Mouse (Mus musculus) c-Kit-positive CD71-positive TER-119-negative erythroid progenitor cells, embryonic 14.5 days (primary cell): ENCODE results near the gene Foxo6.

Source experiments
- DNase-seq: peaks from one replicate; pipeline ENCODE4 v3.0.0-alpha.2; 2013; ENCODE audit warnings: low read depth

Gene Foxo6

GRCm38 (mm10) chr4:120284187-120284586 is 3.0 kb downstream of the Foxo6 start:
- no peak for DNase-seq

GRCm38 (mm10) chr4:120283141-120283540 is 4.0 kb downstream of the Foxo6 start:
- no peak for DNase-seq

- no peak for DNase-seq
Measured at GRCm38 (mm10) chr4:120282568-120283091, 4.5 kb downstream of the Foxo6 start.

GRCm38 (mm10) chr4:120281011-120281410 is 6.1 kb downstream of the Foxo6 start:
- no peak for DNase-seq

GRCm38 (mm10) chr4:120280432-120280831 is 6.7 kb downstream of the Foxo6 start:
- no peak for DNase-seq

GRCm38 (mm10) chr4:120277255-120277928 is 9.8 kb downstream of the Foxo6 start:
- DNase-seq: no peak

- no peak for DNase-seq
Measured at GRCm38 (mm10) chr4:120275487-120275886, 11.7 kb downstream of the Foxo6 start.

GRCm38 (mm10) chr4:120273594-120273993 is 13.6 kb downstream of the Foxo6 start:
- DNase-seq: no peak

GRCm38 (mm10) chr4:120271886-120272580 is 15.1 kb downstream of the Foxo6 start:
- no peak for DNase-seq

GRCm38 (mm10) chr4:120271208-120271607 is 15.9 kb downstream of the Foxo6 start:
- no peak for DNase-seq

GRCm38 (mm10) chr4:120270937-120271199 is 16.3 kb downstream of the Foxo6 start:
- DNase-seq: no peak

- DNase-seq: no peak
Measured at GRCm38 (mm10) chr4:120270148-120270936, 16.8 kb downstream of the Foxo6 start.

- no peak for DNase-seq
Measured at GRCm38 (mm10) chr4:120269426-120269825, 17.7 kb downstream of the Foxo6 start.

- DNase-seq: no peak
Measured at GRCm38 (mm10) chr4:120268214-120269061, 18.7 kb downstream of the Foxo6 start.

- no peak for DNase-seq
Measured at GRCm38 (mm10) chr4:120267683-120268082, 19.5 kb downstream of the Foxo6 start.

- DNase-seq: no peak
Measured at GRCm38 (mm10) chr4:120267136-120267535, 20.0 kb downstream of the Foxo6 start.

GRCm38 (mm10) chr4:120264105-120264504 is 23.0 kb downstream of the Foxo6 start:
- no peak for DNase-seq

GRCm38 (mm10) chr4:120262726-120263125 is 24.4 kb downstream of the Foxo6 start:
- no peak for DNase-seq

- no peak for DNase-seq
Measured at GRCm38 (mm10) chr4:120262206-120262605, 24.9 kb downstream of the Foxo6 start.

GRCm38 (mm10) chr4:120259356-120260181 is 27.6 kb downstream of the Foxo6 start:
- no peak for DNase-seq

GRCm38 (mm10) chr4:120248800-120249261 is 38.3 kb downstream of the Foxo6 start:
- DNase-seq: no peak
